Mouse (Mus musculus) midbrain, embryonic 11.5 days (tissue): ENCODE measurements at regions not wholly inside any gene's neighbourhood (a gene's known extent, or its start where the extent isn't known, plus 50 kb on each side); places are given as distances from the start of the nearest gene placed in this dataset.

ENCODE experiments used
- ATAC-seq: fragments of 200-750 bp; cut with Nextera tagmentation; 2 replicates; pipeline ENCODE4 v1.8.0; 2017; ENCODE audit warnings: moderate TSS enrichment, moderate library complexity; ENCODE audit not compliant: low FRiP score
- DNase-seq: peaks from one replicate; pipeline ENCODE4 v3.0.0; 2015; ENCODE audit warnings: low spot score; ENCODE audit errors: missing footprints
- H3K27ac ChIP-seq: fragments of 300-500 bp; sonication (generic); 2 replicates; pipeline ENCODE4 v1.5.1; 2014; ENCODE audit warnings: low read depth, low read length
- H3K27me3 ChIP-seq: fragments of 300-500 bp; sonication (generic); 2 replicates; pipeline ENCODE4 v1.6.1; 2014; ENCODE audit warnings: mild to moderate bottlenecking, low read length, moderate library complexity, mixed read lengths; ENCODE audit not compliant: control insufficient read depth, insufficient read depth
- H3K36me3 ChIP-seq: fragments of 300-500 bp; sonication (generic); 2 replicates; pipeline ENCODE4 v1.6.1; 2014; ENCODE audit warnings: mild to moderate bottlenecking, low read length, moderate library complexity, mixed read lengths; ENCODE audit not compliant: control insufficient read depth, insufficient read depth
- H3K4me1 ChIP-seq: fragments of 300-500 bp; sonication (generic); 2 replicates; pipeline ENCODE4 v1.6.1; 2014; ENCODE audit warnings: low read length; ENCODE audit not compliant: control insufficient read depth, insufficient read depth
- H3K4me2 ChIP-seq: fragments of 300-500 bp; sonication (generic); 2 replicates; pipeline ENCODE4 v1.6.1; 2014; ENCODE audit warnings: mild to moderate bottlenecking, moderate library complexity
- H3K4me3 ChIP-seq: fragments of 300-500 bp; sonication (generic); 2 replicates; pipeline ENCODE4 v1.5.1; 2014; ENCODE audit warnings: low read depth, low read length
- H3K9ac ChIP-seq: fragments of 300-500 bp; sonication (generic); 2 replicates; pipeline ENCODE4 v1.6.1; 2014; ENCODE audit warnings: low read length
- H3K9me3 ChIP-seq: fragments of 300-500 bp; sonication (generic); 2 replicates; pipeline ENCODE4 v1.6.1; 2016; ENCODE audit warnings: low read length; ENCODE audit not compliant: control insufficient read depth
- WGBS: fragments of 180-500 bp; shearing (Covaris S2); extraction: QIAGEN DNeasy Blood & Tissue Kit; methylation state at CpG from one replicate; pipeline ENCODE4 v1.1.7; 2014; 5-methylcytosine and 5-hydroxymethylcytosine counted together

DNA sequence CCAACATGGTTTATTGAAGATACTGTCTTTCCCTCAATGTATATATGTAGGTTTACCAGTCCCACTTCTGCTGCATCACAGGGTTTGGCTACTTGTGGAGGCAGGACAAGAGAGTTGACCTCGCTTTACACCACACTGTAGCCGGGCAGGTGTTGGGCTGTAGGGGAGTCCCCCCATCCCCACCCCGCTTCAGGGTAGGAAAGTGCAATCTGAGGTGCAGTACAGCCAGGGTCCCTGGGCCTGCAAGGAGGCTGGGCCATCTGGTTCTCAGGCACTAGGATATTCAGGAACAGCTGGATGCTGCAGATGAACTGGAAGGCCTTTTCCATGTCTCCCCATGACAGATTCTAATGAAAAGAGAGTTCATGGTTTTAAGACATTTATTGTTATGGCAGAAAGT is 142.0 kb downstream of the Sis start:
- Histone ChIP-seq H3K9me3 (no peaks in the 10 kb centered on the region), H3K27ac (no peak overlapping the region), H3K4me3 (no peak overlapping the region), H3K9ac (no peak overlapping the region), H3K4me2 (no peak overlapping the region), H3K4me1 (no peaks in the 10 kb centered on the region), H3K36me3 (no peaks in the 10 kb centered on the region), H3K27me3 (no peaks in the 10 kb centered on the region)
- 87% methylated on average over 3 of the region's 3 CpGs for WGBS
- ATAC-seq, result no peak
- DNase-seq, result no peak

DNA sequence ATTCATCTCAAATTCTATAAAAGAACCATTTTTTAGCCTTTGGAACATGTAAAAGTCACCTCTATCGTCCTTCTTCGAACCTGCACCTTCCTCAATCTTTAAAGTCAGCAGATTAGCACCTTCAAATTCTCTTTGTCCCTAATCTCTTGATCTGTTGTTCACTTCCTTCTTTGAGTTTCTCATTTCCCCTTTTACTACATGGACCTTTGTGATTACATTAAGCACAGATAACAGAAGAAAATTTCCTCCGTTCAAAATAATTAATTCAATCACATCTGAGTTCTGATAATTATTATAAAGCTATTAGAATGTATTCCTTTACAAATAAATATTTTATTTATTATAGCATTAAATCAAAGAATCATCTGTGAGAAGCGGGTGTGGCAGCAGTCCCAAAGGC is 144.5 kb downstream of the Sis start:
- Histone ChIP-seq H3K27me3 (no peaks in the 10 kb centered on the region), H3K4me1 (no peaks in the 10 kb centered on the region), H3K4me3 (no peak overlapping the region), H3K27ac (no peak overlapping the region), H3K36me3 (no peaks in the 10 kb centered on the region), H3K9me3 (no peaks in the 10 kb centered on the region), H3K9ac (no peak overlapping the region), H3K4me2 (no peak overlapping the region)
- DNase-seq, result no peak
- 68% methylated on average over 4 of the region's 4 CpGs for WGBS
- no peak for ATAC-seq

DNA sequence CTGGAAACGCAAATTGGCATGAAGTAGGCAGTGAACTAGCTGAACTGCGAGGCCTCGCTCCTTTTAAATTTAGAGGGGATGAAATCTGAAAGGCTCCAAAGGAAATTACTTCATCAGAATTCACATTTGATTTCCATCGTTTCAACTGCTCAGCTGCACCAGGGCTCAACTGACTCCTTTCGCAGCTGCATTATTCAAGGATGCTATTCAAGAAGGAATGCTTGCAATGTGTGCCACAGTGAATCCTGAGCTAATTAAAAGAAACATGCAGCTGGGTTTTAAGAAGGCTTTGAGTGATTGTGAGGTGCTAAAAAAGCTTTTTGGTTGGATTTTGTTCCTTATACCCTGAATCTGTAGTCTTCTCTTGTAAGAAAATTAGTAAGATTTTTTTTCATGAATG is 177.1 kb downstream of the Sis start:
- H3K9me3 ChIP-seq, result no peaks in the 10 kb centered on the region
- no peak overlapping the region for H3K27ac ChIP-seq
- H3K27me3 ChIP-seq, result no peaks in the 10 kb centered on the region
- DNase-seq (no peak), ATAC-seq (peak; percentile 48; the same call in 1 of the 2 replicates)
- H3K4me3 ChIP-seq, result no peak overlapping the region
- peaks cover 3% of the 10 kb centered on the region; the same call in 1 of the 2 replicates for H3K4me1 ChIP-seq
- no peak overlapping the region for H3K4me2 ChIP-seq
- H3K9ac ChIP-seq, result no peak overlapping the region
- WGBS, result 31% methylated on average over 5 of the region's 5 CpGs
- no peaks in the 10 kb centered on the region for H3K36me3 ChIP-seq
